Mouse (Mus musculus): ENCODE data around the gene Bcl10. TPM values are rescaled to one million over a fixed set of nuclear protein-coding genes. Genes with fewer than 3 reads are reported as not detected.

The Bcl10 gene
- polyA plus RNA-seq, 1 experiment from 2014 or later: 42.4 TPM

Other genes with a start within 250 kb of the Bcl10 start
- 162 and 170 TPM in 2 replicates for gene Ddah1, start 164.1 kb upstream of the Bcl10 start, polyA plus RNA-seq (2015; fragmentation: Nextera tagmentation; extraction: Ambion mirVana)
- 71.1 and 80.1 TPM in 2 replicates for gene 2410004B18Rik, start 15.2 kb downstream of the Bcl10 start, polyA plus RNA-seq (2015; fragmentation: Nextera tagmentation; extraction: Ambion mirVana)
- 0.50 and 0.65 TPM in 2 replicates for gene Syde2, start 65.1 kb downstream of the Bcl10 start, polyA plus RNA-seq (2015; fragmentation: Nextera tagmentation; extraction: Ambion mirVana)
- gene Wdr63, start 185.3 kb downstream of the Bcl10 start, polyA plus RNA-seq (2015; fragmentation: Nextera tagmentation; extraction: Ambion mirVana): 0.59 and 1.4 TPM in 2 replicates
- 0.23 and 0.67 TPM in 2 replicates for gene Mcoln3, start 194.6 kb downstream of the Bcl10 start, polyA plus RNA-seq (2015; fragmentation: Nextera tagmentation; extraction: Ambion mirVana)
- gene Mcoln2, start 227.0 kb downstream of the Bcl10 start, polyA plus RNA-seq (2015; fragmentation: Nextera tagmentation; extraction: Ambion mirVana): not detected in 2 replicates

Measured in forebrain, embryonic 15.5 days (tissue).